In the genomic region with DNA sequence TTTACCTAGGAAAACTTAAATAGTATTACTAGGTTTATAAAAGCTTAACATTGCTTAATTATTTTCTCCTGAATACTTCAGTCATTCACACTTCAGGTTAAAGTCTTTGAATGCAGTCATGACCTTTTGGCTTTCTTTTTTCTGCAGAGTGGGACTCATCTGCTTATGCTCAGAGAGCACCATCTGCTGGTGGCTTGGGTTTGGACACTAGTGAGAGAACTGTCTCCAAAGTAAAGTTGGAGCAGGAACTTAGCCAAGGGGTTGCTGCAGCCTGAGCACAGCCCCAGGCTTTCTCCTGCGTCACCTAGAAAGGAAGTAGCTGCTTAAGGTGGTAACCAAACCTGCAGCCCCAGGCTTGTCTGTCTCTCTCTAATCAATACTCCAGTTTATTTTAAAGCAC, we compare ENCODE assay signal across 9 mouse cellular contexts.
A peak's percentile ranks its signal among the peaks of the same experiment; 100 is the strongest.
DNase-seq lines count a peak whose midpoint lies in the region; ATAC-seq and TF ChIP-seq lines count a peak whose summit lies in the region.
"Had no signal": no experiment of that assay in that cellular context is flagged by ENCODE, and none has a peak within 500 bp of the region (broad histone marks: within the 10 kb centered on the region; RNA-seq: fewer than 3 reads in every experiment).

No protein-coding gene starts in this region.

- TF ChIP-seq CTCF in MEL (IDR thresholded peaks at IDR 0.05 in 2 of 3, conservative IDR thresholded peaks at IDR 0.05 in 1 of 3; ENCODE audit: control insufficient read depth in 1 of 3, insufficient read depth in 1 of 3, low read depth in 2 of 3, low read length in 3 of 3, poor library complexity in 1 of 3, severe bottlenecking in 1 of 3), result peak in 2 of 3 experiments; percentile 19 to 32; a peak in 3 of 6 replicates

- H3K4me1 ChIP-seq in MEL (ENCODE audit: control insufficient read depth in 1 of 2, insufficient read depth in 2 of 2, low read length in 2 of 2), result no peaks in the 10 kb centered on the region

- no peaks in the 10 kb centered on the region; a peak in 1 of 4 replicates for H3K27me3 ChIP-seq in MEL (ENCODE audit: control insufficient read depth in 1 of 2, insufficient read depth in 2 of 2, low read length in 2 of 2)
- H3K27me3 ChIP-seq: liver, embryonic 13.5 days had no signal

- no peak overlapping the region for H3K9ac ChIP-seq in MEL (ENCODE audit: control insufficient read depth, low read depth, low read length, poor library complexity, severe bottlenecking)
- H3K9ac ChIP-seq: liver, embryonic 13.5 days had no signal

- no peak; the same call in 1 of the 2 replicates for TF ChIP-seq RAD21 in MEL (IDR thresholded peaks at IDR 0.05; ENCODE audit: low read depth, low read length)

- TF ChIP-seq EP300 in MEL (IDR thresholded peaks at IDR 0.05; ENCODE audit: low read depth in 1 of 2, low read length in 2 of 2), result no peak

- DNase-seq in MEL (ENCODE audit: low read depth, low spot score), result peak; percentile 7
- peak; percentile 8 for DNase-seq in c-Kit-positive CD71-positive TER-119-positive erythroid progenitor cells, embryonic 14.5 days (ENCODE audit: low spot score)
- DNase-seq in forelimb bud, embryonic 11.5 days (ENCODE audit: low read depth, low spot score), result peak; percentile 72
- peak; percentile 60 for DNase-seq in layer of hippocampus, adult 9-11 months
- peak; percentile 92 for DNase-seq in lung, postnatal 10 days
- DNase-seq in right cerebral cortex, adult 2 months (ENCODE audit: low spot score in 2 of 2), result peak; percentile 82 to 86
- DNase-seq: liver, embryonic 13.5 days had no signal

- peak; percentile 76 to 80; a peak in 3 of 4 replicates for ATAC-seq in hematopoietic stem cell, adult 5-6 weeks (replicated peaks in 1 of 2; ENCODE audit: insufficient read depth in 1 of 2, low FRiP score in 2 of 2, low TSS enrichment in 1 of 2, low read depth in 1 of 2, poor library complexity in 2 of 2, severe bottlenecking in 2 of 2)
- ATAC-seq in monocyte, adult 5-6 weeks (replicated peaks; ENCODE audit: insufficient number of reproducible peaks, low FRiP score, low TSS enrichment, poor library complexity, severe bottlenecking), result no peak

- TF ChIP-seq POLR2A in MEL (IDR thresholded peaks at IDR 0.05; ENCODE audit: control insufficient read depth in 1 of 2, insufficient read depth in 1 of 2, low read depth in 1 of 2, low read length in 2 of 2, poor library complexity in 1 of 2), result no peak

- no peaks in the 10 kb centered on the region for H3K36me3 ChIP-seq in MEL (ENCODE audit: control insufficient read depth in 1 of 2, insufficient read depth in 2 of 2, low read length in 2 of 2)
- H3K36me3 ChIP-seq: liver, embryonic 13.5 days had no signal

- H3K27ac ChIP-seq in MEL (ENCODE audit: control insufficient read depth, low read depth, low read length), result no peak overlapping the region
- H3K27ac ChIP-seq: liver, embryonic 13.5 days had no signal

- H3K4me3 ChIP-seq in MEL (ENCODE audit: control insufficient read depth in 1 of 2, insufficient read depth in 1 of 2, low read depth in 2 of 2, low read length in 2 of 2), result no peak overlapping the region
- H3K4me3 ChIP-seq: liver, embryonic 13.5 days had no signal

- H3K79me2 ChIP-seq in MEL (ENCODE audit: control insufficient read depth, insufficient read depth, low read length, poor library complexity), result no peaks in the 10 kb centered on the region

- H3K9me3 ChIP-seq in MEL (replicated peaks; ENCODE audit: insufficient read depth, low read length), result no peaks in the 10 kb centered on the region
- H3K9me3 ChIP-seq: liver, embryonic 13.5 days had no signal

TF ChIP-seq in MEL, 35 proteins besides CTCF, POLR2A, EP300 and RAD21:
- 0 out of 2 replicates have a peak, but pooled peaks have one; percentile 8 for TF ChIP-seq SMC3 (IDR thresholded peaks at IDR 0.05; ENCODE audit: low read depth, low read length)
- TF ChIP-seq CHD2 (IDR thresholded peaks at IDR 0.05; ENCODE audit: low read length), result no peak

Comparison
In these comparisons a context has a peak if more than half of its experiments do, and no peak if none do; other contexts are left out.
1. DNase-seq: peak in every context shown above with its lines; median percentile 92 in lung, postnatal 10 days; 84 in right cerebral cortex, adult 2 months; 72 in forelimb bud, embryonic 11.5 days; 60 in layer of hippocampus, adult 9-11 months; 8 in c-Kit-positive CD71-positive TER-119-positive erythroid progenitor cells, embryonic 14.5 days; 7 in MEL.